Mouse (Mus musculus) frontal cortex, postnatal 14 days (tissue): ENCODE measurements around the gene Zfp740.

Source experiments
- DNase-seq, 2 experiments: peaks; one replicate each; pipeline ENCODE4 v3.0.0; 2022; ENCODE audit warnings: low spot score in 2 of 2

Zfp740 gene

DNA sequence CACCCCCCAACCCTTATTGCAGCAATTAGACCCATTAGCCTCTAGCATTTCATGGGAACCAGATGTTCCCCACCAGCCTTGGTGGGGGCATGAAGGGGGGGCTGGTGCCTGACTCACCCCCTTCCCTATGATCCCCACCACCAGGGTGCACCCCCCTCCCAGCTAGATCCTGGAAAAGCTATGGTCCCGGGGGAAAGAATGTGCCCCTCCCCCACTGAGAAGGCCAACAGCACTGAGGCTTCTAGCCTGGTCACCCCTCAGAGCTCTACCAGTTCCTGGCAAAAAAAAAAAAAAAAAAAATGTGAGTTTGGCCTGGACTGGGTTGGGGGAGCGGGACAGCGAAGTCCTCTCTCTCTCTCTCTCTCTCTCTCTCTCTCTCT is 45.8 kb downstream of the Zfp740 start:
- no peak for DNase-seq

DNA sequence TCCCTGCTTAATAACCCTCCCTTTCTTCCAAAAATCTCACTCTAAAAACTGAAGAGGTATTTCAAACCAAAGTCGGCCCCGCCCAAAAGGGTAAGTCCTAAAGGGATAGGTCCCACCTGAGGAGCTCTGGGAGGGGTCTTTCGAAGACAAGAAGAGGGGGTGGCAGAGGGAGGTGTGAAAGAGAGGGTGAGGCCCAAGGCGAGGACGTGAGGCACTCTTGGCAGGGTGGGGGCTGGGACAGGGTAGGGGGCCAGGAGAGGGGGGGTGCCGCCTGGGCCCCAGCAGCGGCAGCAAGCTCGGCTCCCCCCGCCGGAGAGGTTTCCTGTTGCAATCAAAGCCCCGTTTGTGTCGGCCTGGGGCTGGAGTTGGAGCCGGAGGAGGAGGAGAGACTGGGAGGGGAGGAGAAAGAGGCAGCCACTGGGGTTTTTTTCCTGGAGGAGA is 46.2 kb downstream of the Zfp740 start:
- no peak for DNase-seq

DNA sequence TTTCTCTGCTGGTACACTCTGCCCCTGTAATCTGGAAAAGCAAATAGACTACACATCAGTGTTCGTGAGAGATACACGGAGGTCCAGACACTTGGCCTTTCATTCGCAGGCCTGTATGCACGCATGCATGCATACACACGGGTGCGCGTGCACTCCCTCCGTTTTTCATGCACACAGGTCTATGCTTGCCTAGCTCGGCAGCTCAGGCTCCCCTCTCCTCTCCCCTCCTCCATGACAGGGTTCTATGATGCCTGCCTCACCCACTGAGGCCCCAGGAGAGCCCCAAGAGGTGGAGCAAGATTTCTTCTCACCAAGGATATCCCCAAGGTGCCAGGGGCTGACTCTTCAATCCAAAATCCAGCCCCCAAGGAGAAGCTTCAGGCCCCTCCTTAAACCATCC is 46.9 kb downstream of the Zfp740 start:
- DNase-seq: no peak

DNA sequence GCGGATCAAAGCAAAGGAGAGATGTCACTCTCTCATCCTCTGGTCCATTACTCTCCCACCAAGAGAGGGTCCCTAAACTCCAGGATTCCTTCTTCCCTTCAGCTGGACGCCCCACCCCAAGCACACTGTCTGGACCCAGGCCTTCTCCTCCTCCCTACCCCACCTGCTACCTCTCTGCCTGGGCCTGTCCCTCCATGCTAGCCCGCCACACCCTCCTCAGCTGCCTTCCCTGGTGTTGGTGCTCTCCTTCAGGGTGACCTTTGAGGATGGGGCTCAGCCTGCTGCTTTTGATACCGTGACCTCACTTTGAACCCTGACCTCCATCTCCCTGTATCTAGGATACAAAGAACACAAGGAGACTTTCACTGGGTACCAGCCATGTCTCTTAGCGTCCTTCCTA is 47.5 kb downstream of the Zfp740 start:
- DNase-seq: no peak

DNA sequence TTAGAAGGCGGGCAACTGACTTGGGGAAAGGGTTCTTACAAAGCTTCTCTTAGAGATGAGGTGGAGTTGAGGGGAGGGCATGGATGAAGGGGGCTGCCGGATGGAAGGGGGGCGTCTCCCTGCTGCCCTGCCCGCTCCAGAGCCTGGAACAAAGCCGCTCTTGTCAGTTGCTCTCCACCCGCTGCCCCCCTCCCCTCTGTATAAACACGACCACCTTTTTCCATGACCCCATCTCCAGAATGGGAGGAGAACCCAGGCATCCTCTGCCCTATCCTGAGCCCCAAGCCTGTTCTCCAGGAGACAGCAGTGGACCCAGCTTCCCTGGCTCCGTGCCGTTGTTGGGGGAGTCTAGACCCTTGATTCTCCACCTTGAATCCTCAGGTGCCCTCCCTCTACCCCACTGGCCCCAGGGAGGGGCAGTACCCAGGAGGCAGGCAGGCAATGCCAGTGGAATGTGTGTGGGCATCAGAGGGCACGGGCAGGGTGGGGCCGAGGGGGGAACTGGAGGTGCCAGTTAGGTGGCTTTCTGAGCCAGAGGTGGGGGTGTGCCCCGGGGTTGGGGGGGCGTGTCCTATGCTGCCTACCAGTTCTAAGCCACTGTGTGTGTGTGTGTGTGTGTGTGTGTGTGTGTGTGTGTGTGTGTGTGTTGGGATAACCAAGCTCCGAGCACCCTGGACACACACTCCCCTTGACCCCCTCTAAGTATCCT is 52.7 kb downstream of the Zfp740 start:
- DNase-seq: no peak

DNA sequence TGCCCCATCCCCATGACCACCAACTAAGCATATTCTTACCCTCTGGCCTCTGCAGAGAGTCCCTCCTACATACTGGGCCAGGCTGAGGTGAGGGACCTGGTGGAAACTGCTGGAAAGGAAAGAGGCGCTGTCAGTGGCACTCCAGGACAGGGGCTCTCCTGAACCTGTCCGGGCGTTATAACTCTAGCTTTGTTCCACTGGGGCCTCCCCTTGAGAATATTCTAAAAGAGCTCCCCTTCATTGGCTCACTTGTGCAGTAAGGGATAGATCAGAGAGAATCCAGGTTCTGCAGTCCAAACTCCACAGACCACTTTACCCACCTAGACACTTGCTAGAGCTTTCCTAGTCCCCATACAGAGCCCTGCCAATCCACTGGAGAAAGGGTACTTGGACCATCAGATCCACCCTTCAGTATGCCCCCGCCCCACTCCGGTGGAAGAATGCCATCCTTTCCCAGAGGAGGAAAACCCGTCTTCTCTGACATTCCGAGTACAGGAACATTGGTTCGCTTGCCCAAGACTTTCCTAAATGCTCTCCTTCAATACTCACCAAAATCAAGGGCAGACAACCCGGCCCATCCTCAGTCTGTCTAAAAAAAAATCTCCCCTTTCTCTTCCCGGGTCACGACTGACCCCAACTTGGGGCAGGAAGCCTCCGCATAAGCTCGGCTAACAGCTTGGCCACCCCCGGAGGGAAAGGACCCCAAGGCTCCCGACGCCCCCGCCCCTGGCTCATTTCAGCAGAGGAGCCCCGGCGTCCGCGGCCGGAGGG is 53.6 kb downstream of the Zfp740 start:
- DNase-seq: no peak

DNA sequence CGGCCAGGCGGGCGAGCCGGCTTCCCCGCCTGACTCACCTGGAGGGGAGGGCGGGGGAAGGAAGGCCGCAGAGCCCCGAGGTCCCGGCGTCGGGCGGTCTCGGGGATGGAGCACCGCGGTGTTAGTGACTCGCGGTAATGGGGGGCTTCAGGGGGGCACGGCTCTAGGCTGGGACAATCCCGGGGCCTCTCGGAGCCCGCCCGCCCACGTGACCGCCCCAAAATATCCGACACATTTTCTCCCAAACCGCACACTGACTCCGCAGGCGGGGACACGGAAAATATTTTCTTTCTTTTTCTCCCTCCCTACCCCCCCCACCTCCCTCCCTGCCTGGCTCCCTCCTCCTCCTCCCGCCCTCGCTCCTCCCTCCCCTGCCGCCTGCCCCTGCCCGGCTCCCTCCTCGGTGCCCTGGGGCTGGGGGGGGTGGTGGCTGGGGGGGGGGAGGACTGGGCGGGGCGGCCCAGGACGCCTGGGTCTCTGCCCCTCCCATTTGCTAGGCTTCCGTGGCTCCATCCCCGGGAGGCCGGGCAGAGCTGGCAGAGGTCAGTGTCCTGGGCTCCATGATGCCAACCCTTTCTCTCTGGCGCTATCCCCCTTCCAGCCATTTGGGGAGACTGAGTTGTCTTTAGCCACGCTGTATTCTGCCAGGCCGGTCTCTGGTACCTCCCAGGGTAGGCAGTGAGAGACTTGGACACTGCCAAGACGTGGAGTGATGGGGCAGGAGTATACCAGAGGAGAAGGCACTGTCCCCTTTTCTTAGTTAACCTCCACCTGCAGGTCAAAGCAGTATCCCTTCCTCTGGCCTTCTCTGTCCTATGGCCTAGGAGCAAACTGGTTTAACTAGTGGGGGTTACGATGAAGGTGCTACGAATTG is 54.4 kb downstream of the Zfp740 start, which contains the start of gene Rarg:
TSS of gene Rarg (minus strand) at position 316 of the 874 bp plus-strand sequence.
- DNase-seq: no peak

DNA sequence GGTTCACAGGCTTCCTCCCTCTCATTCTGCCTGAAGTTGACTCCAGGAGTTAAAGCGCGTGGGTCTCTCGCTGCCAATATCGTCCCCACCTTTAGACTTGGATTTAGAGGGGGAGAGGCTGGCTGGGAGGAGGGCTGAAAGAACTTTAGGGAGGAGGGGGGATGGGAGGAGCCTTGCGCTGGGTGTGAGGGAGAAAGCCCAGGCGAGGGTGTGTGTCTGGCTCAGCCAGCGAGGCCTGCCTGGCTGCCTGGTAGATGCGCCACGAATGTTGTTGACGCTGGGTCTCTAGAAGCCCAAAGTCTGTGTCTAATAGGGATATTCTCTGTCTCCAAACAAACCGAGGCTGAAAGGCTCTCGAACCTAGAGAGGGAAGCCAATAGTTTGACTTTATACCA is 55.0 kb downstream of the Zfp740 start:
- DNase-seq: no peak

DNA sequence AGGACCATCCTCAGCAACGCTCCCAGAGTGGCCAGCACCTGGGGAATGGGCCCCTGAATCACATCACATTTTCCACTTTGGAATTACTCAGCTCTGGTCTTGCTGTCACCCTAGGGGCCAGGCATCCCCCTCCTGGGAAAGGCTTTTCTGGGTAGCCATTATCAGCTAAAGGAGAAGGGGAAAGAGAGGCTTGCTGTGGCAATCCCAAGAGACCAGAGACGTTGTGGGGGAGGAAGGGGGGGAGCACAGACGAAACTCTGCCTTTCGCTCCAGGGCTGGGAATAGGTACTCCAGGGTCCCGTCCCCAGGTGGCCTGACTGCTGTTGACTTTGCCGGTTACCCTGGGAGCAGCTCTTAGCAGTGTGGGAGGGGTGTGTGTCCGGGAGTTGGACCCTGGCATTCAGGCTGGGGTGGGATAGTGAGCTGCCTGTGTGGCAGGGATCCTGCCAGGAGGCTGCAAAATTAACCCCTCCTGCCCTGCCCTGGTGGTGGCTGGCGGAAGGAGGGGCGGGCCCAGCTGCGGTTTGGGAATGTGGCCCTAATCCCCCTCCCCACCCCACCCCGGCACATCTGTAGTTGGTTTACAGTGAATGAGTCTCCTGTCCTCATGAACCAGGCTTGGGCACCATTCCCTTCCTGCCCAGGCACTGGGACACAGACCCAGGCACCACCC is 55.7 kb downstream of the Zfp740 start:
- no peak for DNase-seq

DNA sequence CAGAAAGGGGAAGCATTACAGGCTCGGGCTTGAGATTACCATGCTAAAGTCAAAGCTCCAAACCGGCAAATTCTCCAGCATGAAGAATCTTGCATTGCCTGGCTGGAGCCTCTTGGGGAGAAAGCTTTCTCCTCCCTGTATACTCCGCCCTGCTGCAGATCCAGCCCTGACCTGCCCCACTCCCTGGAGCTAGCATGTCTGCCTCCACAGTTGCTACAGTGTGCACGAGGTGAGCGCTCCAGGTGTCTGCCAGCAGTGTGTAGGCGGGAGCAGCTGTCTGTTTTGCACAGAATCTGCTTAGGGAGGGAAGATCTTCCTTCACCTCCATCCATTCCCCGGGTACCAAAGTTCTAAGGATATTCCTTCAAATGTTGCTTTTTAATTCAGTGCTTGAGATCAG is 59.5 kb downstream of the Zfp740 start:
- DNase-seq: no peak

DNA sequence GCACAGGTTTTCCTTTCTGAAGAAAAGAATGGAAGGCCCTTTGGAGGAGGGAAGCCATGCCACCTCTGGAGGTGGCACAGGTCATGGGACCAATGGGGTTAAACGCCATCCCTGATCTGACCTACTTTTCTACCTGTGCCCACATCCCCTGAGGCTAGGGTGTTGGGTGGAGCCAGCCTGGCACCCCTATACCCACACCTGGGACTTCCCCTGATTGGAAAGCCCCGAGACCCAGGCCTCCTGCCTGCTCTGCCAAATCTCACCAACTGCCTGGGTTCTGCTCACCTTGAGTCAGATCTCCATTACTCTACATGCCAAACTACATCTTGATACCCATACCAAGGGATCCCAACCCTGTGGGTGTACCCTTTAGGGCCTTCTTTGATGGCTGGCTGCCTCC is 60.0 kb downstream of the Zfp740 start:
- DNase-seq: no peak
